Mouse (Mus musculus): ENCODE results near the gene Arhgap10. TPM values are rescaled to one million over a fixed set of nuclear protein-coding genes. Genes with fewer than 3 reads are reported as not detected.

Gene Arhgap10
- 1.8 and 2.2 TPM in 2 replicates for polyA plus RNA-seq (2021; fragmentation: Nextera tagmentation)
- long read RNA-seq, experiment 1, partial matches to known transcripts: 6 of 7 reads
- long read RNA-seq, experiment 1, other reads (novel, unspliced or antisense): 1 of 7 reads
- long read RNA-seq, experiment 2, partial matches to known transcripts: 0 of 12 reads
- long read RNA-seq, experiment 2, other reads (novel, unspliced or antisense): 6 of 12 reads

DNA sequence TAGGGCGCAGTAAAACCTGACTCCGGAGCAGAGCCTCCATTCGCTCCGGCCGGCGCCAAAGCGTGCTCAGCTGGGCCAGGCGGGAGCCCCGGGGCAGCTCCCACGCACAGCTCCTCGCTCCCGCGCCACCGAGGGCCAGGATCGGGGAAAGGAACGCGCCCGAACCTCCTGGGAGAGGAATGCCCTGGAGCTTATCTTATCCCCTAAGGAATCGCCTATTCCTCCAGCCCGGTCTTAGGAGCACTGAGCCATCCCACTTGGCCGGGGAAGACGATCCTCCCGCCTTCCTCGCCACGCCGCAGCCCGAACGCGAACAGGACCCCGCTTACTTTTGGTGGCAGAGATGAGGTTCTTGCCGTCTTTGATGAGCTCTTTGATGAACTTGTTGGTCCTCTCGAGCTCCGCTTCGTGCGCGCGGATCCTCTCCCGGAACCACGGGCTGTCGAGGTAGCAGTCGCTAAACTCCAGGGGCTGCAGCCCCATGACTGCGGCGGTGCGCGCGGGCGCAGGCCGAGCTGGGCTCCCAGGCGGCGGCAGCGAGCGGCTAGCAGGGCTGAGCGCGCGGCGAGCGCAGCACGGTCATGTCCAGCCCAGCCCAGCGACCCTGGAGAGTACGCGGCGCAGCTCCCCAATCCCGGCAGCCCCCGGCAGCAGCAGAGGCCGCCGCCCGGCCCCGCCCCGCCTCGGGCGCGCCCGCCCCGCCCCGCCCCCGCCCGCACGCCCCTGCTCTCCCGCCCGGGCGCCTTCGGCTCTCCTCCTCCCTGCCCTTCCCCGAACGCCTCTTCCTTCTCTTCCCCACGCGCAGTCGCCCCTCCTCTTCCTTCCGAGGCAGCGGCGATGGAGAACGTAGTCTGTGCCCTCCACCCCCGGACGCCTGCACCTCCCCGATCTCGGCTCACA is at the start of gene Arhgap10:
TSS of gene Arhgap10 (minus strand) at position 653 of the 900 bp plus-strand sequence.

DNA sequence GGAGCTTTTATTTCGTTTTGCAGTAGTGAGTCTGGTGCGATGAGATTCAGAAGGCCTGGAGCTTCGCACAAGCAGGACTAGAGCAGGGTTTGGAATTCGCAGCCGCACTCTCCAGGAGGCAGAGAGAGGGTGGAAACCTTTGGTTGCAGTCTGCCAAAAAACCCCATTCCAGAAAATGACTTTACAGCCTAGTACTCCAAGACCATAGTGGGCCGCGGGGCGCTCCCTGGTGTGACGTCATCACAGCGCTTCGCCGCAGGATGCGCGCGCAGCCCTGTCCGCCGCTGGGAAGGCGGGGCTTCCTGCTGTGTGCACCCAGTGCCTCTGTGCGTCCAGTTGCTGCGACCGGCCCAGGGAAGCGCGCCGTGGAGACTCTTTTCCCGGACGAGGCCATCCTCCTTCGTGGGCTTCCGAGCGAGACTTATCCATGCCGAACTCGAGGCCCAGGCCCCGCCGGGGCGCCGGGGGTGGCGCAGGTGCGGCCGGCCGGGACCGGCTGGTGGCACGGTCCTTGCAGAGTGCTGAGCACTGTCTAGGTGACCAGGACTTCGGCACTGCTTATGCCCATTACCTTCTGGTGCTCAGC is 31.5 kb upstream of the Arhgap10 start, which contains the start of gene Prmt9:
TSS of gene Prmt9 (plus strand) at position 277 of the 586 bp plus-strand sequence.

Other genes with a start within 250 kb of the Arhgap10 start
- 4.9 and 5.7 TPM in 2 replicates for gene Prmt9, start 31.4 kb upstream of the Arhgap10 start, polyA plus RNA-seq (2021; fragmentation: Nextera tagmentation)
- gene Tmem184c, start 92.7 kb upstream of the Arhgap10 start, polyA plus RNA-seq (2021; fragmentation: Nextera tagmentation): 78.8 and 80.9 TPM in 2 replicates
- gene Ednra, start 206.5 kb upstream of the Arhgap10 start, polyA plus RNA-seq (2021; fragmentation: Nextera tagmentation): 4.2 and 4.8 TPM in 2 replicates